Mouse (Mus musculus): Measurements from ENCODE around the gene Lpcat1. TPM values are rescaled to one million over a fixed set of nuclear protein-coding genes. Genes with fewer than 3 reads are reported as not detected.
A peak's percentile ranks its signal among the peaks of the same experiment; 100 is the strongest.

Gene Lpcat1
- polyA plus RNA-seq, 1 experiment from 2014 or later: 85.3 TPM

- WGBS: 56% methylated on average over 7 of the region's 7 CpGs
- peak; percentile 83 for TF ChIP-seq CTCF (IDR thresholded peaks at IDR 0.05; ENCODE audit: low read depth)
- peaks cover 76% of the 10 kb centered on the region for H3K36me3 ChIP-seq (ENCODE audit: insufficient read depth)
- peak; percentile 87 for DNase-seq
- no peak overlapping the region for H3K9ac ChIP-seq
- ATAC-seq (ENCODE audit: insufficient read depth): peak; percentile 70
- H3K4me2 ChIP-seq: no peak overlapping the region
- no peaks in the 10 kb centered on the region for H3K27me3 ChIP-seq (ENCODE audit: insufficient read depth, low read length)
- no peak overlapping the region for H3K27ac ChIP-seq (ENCODE audit: low read depth)
- no peak overlapping the region for H3K4me3 ChIP-seq (ENCODE audit: low read depth, low read length)
- no peaks in the 10 kb centered on the region for H3K9me3 ChIP-seq (ENCODE audit: low read depth, low read length)
- H3K4me1 ChIP-seq (ENCODE audit: insufficient read depth): no peaks in the 10 kb centered on the region
These were observed 38.9 kb downstream of the Lpcat1 start for GRCm38 (mm10) chr13:73505686-73506467.

- WGBS: 87% methylated on average over 8 of the region's 8 CpGs
- Histone ChIP-seq H3K4me3 (ENCODE audit: low read depth, low read length) (no peak overlapping the region), H3K4me2 (no peak overlapping the region), H3K36me3 (ENCODE audit: insufficient read depth) (peaks cover 85% of the 10 kb centered on the region), H3K9ac (no peak overlapping the region), H3K27me3 (ENCODE audit: insufficient read depth, low read length) (no peaks in the 10 kb centered on the region), H3K9me3 (ENCODE audit: low read depth, low read length) (no peaks in the 10 kb centered on the region), H3K4me1 (ENCODE audit: insufficient read depth) (no peaks in the 10 kb centered on the region), H3K27ac (ENCODE audit: low read depth) (no peak overlapping the region)
- TF ChIP-seq CTCF (IDR thresholded peaks at IDR 0.05; ENCODE audit: low read depth): no peak
- DNase-seq (peak; percentile 16), ATAC-seq (ENCODE audit: insufficient read depth) (no peak)
These were observed 42.0 kb downstream of the Lpcat1 start for GRCm38 (mm10) chr13:73508817-73509550.

- Histone ChIP-seq H3K27ac (ENCODE audit: low read depth) (no peak overlapping the region), H3K9ac (no peak overlapping the region), H3K9me3 (ENCODE audit: low read depth, low read length) (no peaks in the 10 kb centered on the region), H3K4me3 (ENCODE audit: low read depth, low read length) (no peak overlapping the region), H3K4me1 (ENCODE audit: insufficient read depth) (no peaks in the 10 kb centered on the region), H3K36me3 (ENCODE audit: insufficient read depth) (peaks cover 91% of the 10 kb centered on the region), H3K4me2 (no peak overlapping the region), H3K27me3 (ENCODE audit: insufficient read depth, low read length) (no peaks in the 10 kb centered on the region)
- no peak for TF ChIP-seq CTCF (IDR thresholded peaks at IDR 0.05; ENCODE audit: low read depth)
- 63% methylated on average over 6 of the region's 6 CpGs for WGBS
- no peak for ATAC-seq (ENCODE audit: insufficient read depth)
- no peak for DNase-seq
These were observed 42.9 kb downstream of the Lpcat1 start for GRCm38 (mm10) chr13:73509869-73510268.

- ATAC-seq (ENCODE audit: insufficient read depth): peak; percentile 53; the same call in 1 of the 2 replicates
- H3K36me3 ChIP-seq (ENCODE audit: insufficient read depth): peaks cover 86% of the 10 kb centered on the region
- no peaks in the 10 kb centered on the region for H3K9me3 ChIP-seq (ENCODE audit: low read depth, low read length)
These were observed 46.0 kb downstream of the Lpcat1 start for GRCm38 (mm10) chr13:73512776-73513673.

GRCm38 (mm10) chr13:73516886-73517285 lies 49.9 kb downstream of the Lpcat1 start:
- no peak overlapping the region for H3K9ac ChIP-seq
- 65% methylated on average over 4 of the region's 4 CpGs for WGBS
- H3K4me2 ChIP-seq: no peak overlapping the region
- DNase-seq (no peak), ATAC-seq (ENCODE audit: insufficient read depth) (no peak)
- H3K36me3 ChIP-seq (ENCODE audit: insufficient read depth): peaks cover 49% of the 10 kb centered on the region
- H3K9me3 ChIP-seq (ENCODE audit: low read depth, low read length): no peaks in the 10 kb centered on the region
- H3K27me3 ChIP-seq (ENCODE audit: insufficient read depth, low read length): no peaks in the 10 kb centered on the region
- no peak overlapping the region for H3K4me3 ChIP-seq (ENCODE audit: low read depth, low read length)
- no peak overlapping the region for H3K27ac ChIP-seq (ENCODE audit: low read depth)
- no peak for TF ChIP-seq CTCF (IDR thresholded peaks at IDR 0.05; ENCODE audit: low read depth)
- no peaks in the 10 kb centered on the region for H3K4me1 ChIP-seq (ENCODE audit: insufficient read depth)

More at GRCm38 (mm10) chr13:73512776-73513673, 46.0 kb downstream of the Lpcat1 start:
- no peak overlapping the region for H3K9ac ChIP-seq
- no peak overlapping the region for H3K4me3 ChIP-seq (ENCODE audit: low read depth, low read length)
- H3K27me3 ChIP-seq (ENCODE audit: insufficient read depth, low read length): no peaks in the 10 kb centered on the region
- TF ChIP-seq CTCF (IDR thresholded peaks at IDR 0.05; ENCODE audit: low read depth): peak; percentile 93
- WGBS: 56% methylated on average over 13 of the region's 13 CpGs
- peak; percentile 91 for DNase-seq
- H3K4me1 ChIP-seq (ENCODE audit: insufficient read depth): no peaks in the 10 kb centered on the region
- no peak overlapping the region for H3K4me2 ChIP-seq
- H3K27ac ChIP-seq (ENCODE audit: low read depth): no peak overlapping the region

GRCm38 (mm10) chr13:73533716-73534115 lies 66.7 kb downstream of the Lpcat1 start:
- H3K4me3 ChIP-seq (ENCODE audit: low read depth, low read length): no peak overlapping the region
- TF ChIP-seq CTCF (IDR thresholded peaks at IDR 0.05; ENCODE audit: low read depth): no peak
- no peak overlapping the region for H3K9ac ChIP-seq
- H3K4me1 ChIP-seq (ENCODE audit: insufficient read depth): no peaks in the 10 kb centered on the region
- H3K36me3 ChIP-seq (ENCODE audit: insufficient read depth): no peaks in the 10 kb centered on the region
- peaks cover 24% of the 10 kb centered on the region for H3K27me3 ChIP-seq (ENCODE audit: insufficient read depth, low read length)
- H3K4me2 ChIP-seq: no peak overlapping the region
- WGBS: 83% methylated on average over 3 of the region's 3 CpGs
- no peaks in the 10 kb centered on the region for H3K9me3 ChIP-seq (ENCODE audit: low read depth, low read length)
- ATAC-seq (ENCODE audit: insufficient read depth): no peak
- no peak overlapping the region for H3K27ac ChIP-seq (ENCODE audit: low read depth)
- DNase-seq: no peak

Measured in lung, embryonic 14.5 days (tissue).